Mouse (Mus musculus): ENCODE measurements around the gene Tspan9. TPM values are rescaled to one million over a fixed set of nuclear protein-coding genes. Genes with fewer than 3 reads are reported as not detected.

Tspan9 gene
- polyA plus RNA-seq, 1 experiment from 2014 or later = 25.8 TPM

DNA sequence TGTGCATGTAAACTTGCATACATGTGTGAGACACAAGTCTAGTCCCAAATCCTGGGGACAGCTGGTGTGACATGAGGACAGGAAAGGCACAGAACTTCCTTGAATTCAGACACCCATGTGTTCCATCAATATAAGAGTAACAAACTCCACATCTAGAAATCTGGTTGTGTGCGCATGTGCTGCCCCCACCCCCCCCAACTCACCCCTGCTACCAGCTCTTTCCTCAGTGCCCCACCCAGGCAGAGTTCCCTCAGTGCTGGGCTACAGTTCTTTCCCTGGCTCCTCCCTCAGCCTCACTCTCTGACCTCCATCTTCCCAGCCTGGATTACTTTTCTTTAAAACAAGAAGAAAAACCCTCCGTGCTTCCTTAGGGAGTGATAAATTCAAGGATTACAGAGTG is 27.1 kb downstream of the Tspan9 start:
- Histone ChIP-seq H3K9ac (ENCODE audit: low read depth, low read length) (no peak overlapping the region), H3K4me3 (ENCODE audit: low read depth, low read length) (no peak overlapping the region), H3K27me3 (ENCODE audit: control insufficient read depth, insufficient read depth, low read depth, low read length) (no peaks in the 10 kb centered on the region), H3K4me1 (ENCODE audit: control insufficient read depth, low read depth, low read length) (no peaks in the 10 kb centered on the region; the same call in 1 of the 2 replicates), H3K27ac (ENCODE audit: low read length) (no peak overlapping the region), H3K36me3 (ENCODE audit: control insufficient read depth, insufficient read depth) (no peaks in the 10 kb centered on the region), H3K9me3 (replicated peaks; ENCODE audit: control insufficient read depth, low read length) (no peaks in the 10 kb centered on the region), H3K4me2 (ENCODE audit: low read depth, low read length) (no peak overlapping the region)
- WGBS (ENCODE audit: insufficient replicate concordance) = 61% methylated on average over 2 of the region's 2 CpGs
- ATAC-seq (ENCODE audit: low read depth) = no peak

GRCm38 (mm10) chr6:128115121-128115520 is 28.3 kb downstream of the Tspan9 start:
- H3K36me3 ChIP-seq (ENCODE audit: control insufficient read depth, insufficient read depth) = no peaks in the 10 kb centered on the region
- no peaks in the 10 kb centered on the region; the same call in 1 of the 2 replicates for H3K4me1 ChIP-seq (ENCODE audit: control insufficient read depth, low read depth, low read length)
- no peak overlapping the region for H3K4me2 ChIP-seq (ENCODE audit: low read depth, low read length)
- no peak overlapping the region for H3K9ac ChIP-seq (ENCODE audit: low read depth, low read length)
- no peak overlapping the region for H3K4me3 ChIP-seq (ENCODE audit: low read depth, low read length)
- WGBS (ENCODE audit: insufficient replicate concordance) = 68% methylated on average over 6 of the region's 6 CpGs
- no peaks in the 10 kb centered on the region for H3K27me3 ChIP-seq (ENCODE audit: control insufficient read depth, insufficient read depth, low read depth, low read length)
- ATAC-seq (ENCODE audit: low read depth) = no peak
- H3K27ac ChIP-seq (ENCODE audit: low read length) = no peak overlapping the region
- H3K9me3 ChIP-seq (replicated peaks; ENCODE audit: control insufficient read depth, low read length) = no peaks in the 10 kb centered on the region

- no peak overlapping the region for H3K9ac ChIP-seq (ENCODE audit: low read depth, low read length)
- no peaks in the 10 kb centered on the region for H3K9me3 ChIP-seq (replicated peaks; ENCODE audit: control insufficient read depth, low read length)
- no peaks in the 10 kb centered on the region for H3K27me3 ChIP-seq (ENCODE audit: control insufficient read depth, insufficient read depth, low read depth, low read length)
- ATAC-seq (ENCODE audit: low read depth) = no peak
- no peak overlapping the region for H3K4me2 ChIP-seq (ENCODE audit: low read depth, low read length)
- H3K4me3 ChIP-seq (ENCODE audit: low read depth, low read length) = no peak overlapping the region
- no peaks in the 10 kb centered on the region; the same call in 1 of the 2 replicates for H3K4me1 ChIP-seq (ENCODE audit: control insufficient read depth, low read depth, low read length)
- H3K27ac ChIP-seq (ENCODE audit: low read length) = no peak overlapping the region
- WGBS (ENCODE audit: insufficient replicate concordance) = 14% methylated on average over 2 of the region's 3 CpGs
- no peaks in the 10 kb centered on the region for H3K36me3 ChIP-seq (ENCODE audit: control insufficient read depth, insufficient read depth)
Measured at GRCm38 (mm10) chr6:128112605-128113004, 30.8 kb downstream of the Tspan9 start.

- Histone ChIP-seq H3K9me3 (replicated peaks; ENCODE audit: control insufficient read depth, low read length) (no peaks in the 10 kb centered on the region), H3K4me2 (ENCODE audit: low read depth, low read length) (no peak overlapping the region), H3K9ac (ENCODE audit: low read depth, low read length) (no peak overlapping the region), H3K27ac (ENCODE audit: low read length) (no peak overlapping the region), H3K4me3 (ENCODE audit: low read depth, low read length) (no peak overlapping the region), H3K4me1 (ENCODE audit: control insufficient read depth, low read depth, low read length) (no peaks in the 10 kb centered on the region; the same call in 1 of the 2 replicates), H3K36me3 (ENCODE audit: control insufficient read depth, insufficient read depth) (no peaks in the 10 kb centered on the region), H3K27me3 (ENCODE audit: control insufficient read depth, insufficient read depth, low read depth, low read length) (no peaks in the 10 kb centered on the region)
- ATAC-seq (ENCODE audit: low read depth) = no peak
- 58% methylated on average over 7 of the region's 7 CpGs for WGBS (ENCODE audit: insufficient replicate concordance)
Measured at GRCm38 (mm10) chr6:128111784-128112183, 31.6 kb downstream of the Tspan9 start.

- peak; percentile 73 for ATAC-seq (ENCODE audit: low read depth)
- Histone ChIP-seq H3K36me3 (ENCODE audit: control insufficient read depth, insufficient read depth) (no peaks in the 10 kb centered on the region), H3K27me3 (ENCODE audit: control insufficient read depth, insufficient read depth, low read depth, low read length) (no peaks in the 10 kb centered on the region), H3K4me3 (ENCODE audit: low read depth, low read length) (no peak overlapping the region), H3K9ac (ENCODE audit: low read depth, low read length) (no peak overlapping the region), H3K27ac (ENCODE audit: low read length) (no peak overlapping the region; the same call in 1 of the 2 replicates), H3K4me2 (ENCODE audit: low read depth, low read length) (no peak overlapping the region), H3K9me3 (replicated peaks; ENCODE audit: control insufficient read depth, low read length) (no peaks in the 10 kb centered on the region), H3K4me1 (ENCODE audit: control insufficient read depth, low read depth, low read length) (peaks cover 2% of the 10 kb centered on the region)
- WGBS (ENCODE audit: insufficient replicate concordance) = 49% methylated on average over 7 of the region's 7 CpGs
Measured at GRCm38 (mm10) chr6:128108324-128109035, 34.9 kb downstream of the Tspan9 start.

GRCm38 (mm10) chr6:128107698-128108097 is 35.7 kb downstream of the Tspan9 start:
- no peak overlapping the region for H3K27ac ChIP-seq (ENCODE audit: low read length)
- H3K9ac ChIP-seq (ENCODE audit: low read depth, low read length) = no peak overlapping the region
- H3K27me3 ChIP-seq (ENCODE audit: control insufficient read depth, insufficient read depth, low read depth, low read length) = no peaks in the 10 kb centered on the region
- no peaks in the 10 kb centered on the region for H3K9me3 ChIP-seq (replicated peaks; ENCODE audit: control insufficient read depth, low read length)
- H3K4me1 ChIP-seq (ENCODE audit: control insufficient read depth, low read depth, low read length) = peaks cover 2% of the 10 kb centered on the region
- 26% methylated on average over 8 of the region's 8 CpGs for WGBS (ENCODE audit: insufficient replicate concordance)
- no peak for ATAC-seq (ENCODE audit: low read depth)
- H3K4me2 ChIP-seq (ENCODE audit: low read depth, low read length) = no peak overlapping the region
- no peaks in the 10 kb centered on the region for H3K36me3 ChIP-seq (ENCODE audit: control insufficient read depth, insufficient read depth)
- no peak overlapping the region for H3K4me3 ChIP-seq (ENCODE audit: low read depth, low read length)

GRCm38 (mm10) chr6:128106154-128106553 is 37.2 kb downstream of the Tspan9 start:
- Histone ChIP-seq H3K27ac (ENCODE audit: low read length) (peak overlapping the region; percentile 52), H3K4me1 (ENCODE audit: control insufficient read depth, low read depth, low read length) (peaks cover 2% of the 10 kb centered on the region), H3K27me3 (ENCODE audit: control insufficient read depth, insufficient read depth, low read depth, low read length) (no peaks in the 10 kb centered on the region), H3K4me3 (ENCODE audit: low read depth, low read length) (no peak overlapping the region), H3K36me3 (ENCODE audit: control insufficient read depth, insufficient read depth) (no peaks in the 10 kb centered on the region), H3K4me2 (ENCODE audit: low read depth, low read length) (no peak overlapping the region), H3K9me3 (replicated peaks; ENCODE audit: control insufficient read depth, low read length) (no peaks in the 10 kb centered on the region), H3K9ac (ENCODE audit: low read depth, low read length) (no peak overlapping the region)
- 47% methylated on average over 3 of the region's 3 CpGs for WGBS (ENCODE audit: insufficient replicate concordance)
- no peak for ATAC-seq (ENCODE audit: low read depth)

- no peaks in the 10 kb centered on the region for H3K27me3 ChIP-seq (ENCODE audit: control insufficient read depth, insufficient read depth, low read depth, low read length)
- no peaks in the 10 kb centered on the region for H3K9me3 ChIP-seq (replicated peaks; ENCODE audit: control insufficient read depth, low read length)
- 56% methylated on average over 7 of the region's 7 CpGs for WGBS (ENCODE audit: insufficient replicate concordance)
- peaks cover 2% of the 10 kb centered on the region for H3K4me1 ChIP-seq (ENCODE audit: control insufficient read depth, low read depth, low read length)
- H3K4me3 ChIP-seq (ENCODE audit: low read depth, low read length) = no peak overlapping the region
- H3K9ac ChIP-seq (ENCODE audit: low read depth, low read length) = no peak overlapping the region
- H3K4me2 ChIP-seq (ENCODE audit: low read depth, low read length) = no peak overlapping the region
- H3K27ac ChIP-seq (ENCODE audit: low read length) = no peak overlapping the region
- H3K36me3 ChIP-seq (ENCODE audit: control insufficient read depth, insufficient read depth) = no peaks in the 10 kb centered on the region
- ATAC-seq (ENCODE audit: low read depth) = no peak
Measured at GRCm38 (mm10) chr6:128104712-128105324, 38.6 kb downstream of the Tspan9 start.

GRCm38 (mm10) chr6:128103874-128104273 is 39.5 kb downstream of the Tspan9 start:
- peaks cover 2% of the 10 kb centered on the region for H3K4me1 ChIP-seq (ENCODE audit: control insufficient read depth, low read depth, low read length)
- no peak overlapping the region for H3K4me2 ChIP-seq (ENCODE audit: low read depth, low read length)
- no peaks in the 10 kb centered on the region for H3K27me3 ChIP-seq (ENCODE audit: control insufficient read depth, insufficient read depth, low read depth, low read length)
- H3K4me3 ChIP-seq (ENCODE audit: low read depth, low read length) = no peak overlapping the region
- H3K9ac ChIP-seq (ENCODE audit: low read depth, low read length) = no peak overlapping the region
- no peaks in the 10 kb centered on the region for H3K9me3 ChIP-seq (replicated peaks; ENCODE audit: control insufficient read depth, low read length)
- ATAC-seq (ENCODE audit: low read depth) = no peak
- H3K36me3 ChIP-seq (ENCODE audit: control insufficient read depth, insufficient read depth) = no peaks in the 10 kb centered on the region
- H3K27ac ChIP-seq (ENCODE audit: low read length) = no peak overlapping the region
- 58% methylated on average over 5 of the region's 5 CpGs for WGBS (ENCODE audit: insufficient replicate concordance)

Data from liver, embryonic 16.5 days (tissue).